9 mouse cellular contexts compared by ENCODE assay signal in genomic region chrX:8075104-8075503, GRCm38 (mm10). TPM values are rescaled to one million over a fixed set of nuclear protein-coding genes. Genes with fewer than 3 reads are reported as not detected.
DNase-seq lines count a peak whose midpoint lies in the region; ATAC-seq and TF ChIP-seq lines count a peak whose summit lies in the region.
"Had no signal": no experiment of that assay in that cellular context is flagged by ENCODE, and none has a peak within 500 bp of the region (broad histone marks: within the 10 kb centered on the region; RNA-seq: fewer than 3 reads in every experiment).

No protein-coding gene starts in this region.

- no peaks in the 10 kb centered on the region for H3K27me3 ChIP-seq in embryonic facial prominence, embryonic 15.5 days
- no peaks in the 10 kb centered on the region for H3K27me3 ChIP-seq in limb, embryonic 10.5 days (ENCODE audit: low read depth, poor library complexity, severe bottlenecking)
- no peaks in the 10 kb centered on the region for H3K27me3 ChIP-seq in neural tube, embryonic 14.5 days (ENCODE audit: control insufficient read depth, insufficient read depth, low read length)

- no peaks in the 10 kb centered on the region for H3K4me1 ChIP-seq in embryonic facial prominence, embryonic 15.5 days
- 0 out of 2 replicates have a peak, but pooled peaks cover 5% of the 10 kb centered on the region for H3K4me1 ChIP-seq in limb, embryonic 10.5 days
- no peaks in the 10 kb centered on the region for H3K4me1 ChIP-seq in neural tube, embryonic 14.5 days (ENCODE audit: control insufficient read depth, insufficient read depth, low read length)

- no peak for TF ChIP-seq CTCF in left cerebral cortex, adult 2 months (IDR thresholded peaks at IDR 0.05)

- H3K36me3 ChIP-seq in embryonic facial prominence, embryonic 15.5 days: peaks cover 6% of the 10 kb centered on the region; the same call in 1 of the 2 replicates
- peaks cover 26% of the 10 kb centered on the region for H3K36me3 ChIP-seq in limb, embryonic 10.5 days
- H3K36me3 ChIP-seq in neural tube, embryonic 14.5 days (ENCODE audit: control insufficient read depth, insufficient read depth, low read length): no peaks in the 10 kb centered on the region

- intact Hi-C loops in left cerebral cortex, adult 2 months (cut with DNase I): no loop called here

- peak overlapping the region; percentile 87 for H3K27ac ChIP-seq in left cerebral cortex, adult 2 months
- H3K27ac ChIP-seq in embryonic facial prominence, embryonic 15.5 days (replicated peaks): 0 out of 2 replicates have a peak overlapping the region, but pooled peaks have one; percentile 5
- H3K27ac ChIP-seq in limb, embryonic 10.5 days: peak overlapping the region; percentile 76
- peak overlapping the region; percentile 81 for H3K27ac ChIP-seq in neural tube, embryonic 14.5 days (ENCODE audit: low read depth, low read length)

- ATAC-seq in embryonic facial prominence, embryonic 15.5 days (ENCODE audit: insufficient number of reproducible peaks, low FRiP score, low TSS enrichment, low read depth): no peak
- ATAC-seq in neural tube, embryonic 14.5 days (ENCODE audit: low read depth): peak; percentile 19

- peak overlapping the region; percentile 48 for H3K4me2 ChIP-seq in embryonic facial prominence, embryonic 15.5 days (replicated peaks)
- H3K4me2 ChIP-seq in neural tube, embryonic 14.5 days (ENCODE audit: low read depth, low read length): peak overlapping the region; percentile 42

- DNase-seq in left cerebral cortex, adult 2 months (ENCODE audit: extremely low spot score in 1 of 2, low spot score in 2 of 2): no peak
- DNase-seq in left cerebral cortex, adult 18-20 months (ENCODE audit: low spot score in 2 of 2): no peak
- DNase-seq in limb, embryonic 10.5 days (ENCODE audit: low spot score): no peak
- DNase-seq in layer of hippocampus, adult 8-10 months (ENCODE audit: low spot score in 2 of 2): no peak
- DNase-seq in adipocyte (ENCODE audit: low spot score): no peak
- no peak for DNase-seq in adrenal gland, postnatal 10 days

- no peaks in the 10 kb centered on the region for H3K9me3 ChIP-seq in embryonic facial prominence, embryonic 15.5 days (replicated peaks)
- H3K9me3 ChIP-seq in limb, embryonic 10.5 days (replicated peaks): no peaks in the 10 kb centered on the region
- no peaks in the 10 kb centered on the region for H3K9me3 ChIP-seq in neural tube, embryonic 14.5 days (ENCODE audit: control insufficient read depth, low read length)

- peak overlapping the region; percentile 48 for H3K4me3 ChIP-seq in left cerebral cortex, adult 2 months
- H3K4me3 ChIP-seq in embryonic facial prominence, embryonic 15.5 days (replicated peaks): peak overlapping the region; percentile 59
- H3K4me3 ChIP-seq in limb, embryonic 10.5 days: peak overlapping the region; percentile 64
- peak overlapping the region; percentile 30 for H3K4me3 ChIP-seq in neural tube, embryonic 14.5 days (ENCODE audit: low read depth, low read length)

- 24% methylated on average over 3 of the region's 3 CpGs for WGBS in embryonic facial prominence, embryonic 15.5 days
- 45% methylated on average over 3 of the region's 3 CpGs for WGBS in limb, embryonic 10.5 days
- 19% methylated on average over 3 of the region's 3 CpGs for WGBS in neural tube, embryonic 14.5 days

- peak overlapping the region; percentile 6; the same call in 1 of the 2 replicates for H3K9ac ChIP-seq in embryonic facial prominence, embryonic 15.5 days
- H3K9ac ChIP-seq in neural tube, embryonic 14.5 days (replicated peaks; ENCODE audit: low read depth, low read length): peak overlapping the region; percentile 37; the same call in 1 of the 2 replicates

RNA-seq across cellular contexts. Expression of gene Suv39h1, which starts 0.5 kb away (rescaled TPM):
- total RNA-seq in left cerebral cortex, adult 2 months (2021): 10 to 100 TPM; 22.5 to 27.1 TPM
- 10 to 100 TPM; 21.1 to 30.2 TPM for total RNA-seq in left cerebral cortex, adult 18-20 months (2021)
- polyA plus RNA-seq in embryonic facial prominence, embryonic 15.5 days (2015; fragmentation: Nextera tagmentation; extraction: Ambion mirVana): 45.5 and 51.5 TPM in 2 replicates
- 106 and 111 TPM in 2 replicates for polyA plus RNA-seq in limb, embryonic 10.5 days (2016; fragmentation: Nextera tagmentation; extraction: Ambion mirVana)
- 37.2 and 38.2 TPM in 2 replicates for polyA plus RNA-seq in neural tube, embryonic 14.5 days (2014; fragmentation: Nextera tagmentation; extraction: Ambion mirVana)
- 10 to 100 TPM; 18.1 to 28.6 (median 23.6) TPM for total RNA-seq in layer of hippocampus, adult 8-10 months (2022)
- 10 to 100 TPM; 14.6 to 18.7 TPM for total RNA-seq in adrenal gland, postnatal 10 days (2021)

RNA-seq across cellular contexts. Expression of gene Was, which starts 15.2 kb away (rescaled TPM):
- 1 to 10 TPM; 1.5 to 1.9 TPM for total RNA-seq in left cerebral cortex, adult 2 months (2021)
- 1 to 10 TPM; 1.3 to 1.5 TPM for total RNA-seq in left cerebral cortex, adult 18-20 months (2021)
- 0.71 and 0.91 TPM in 2 replicates for polyA plus RNA-seq in embryonic facial prominence, embryonic 15.5 days (2015; fragmentation: Nextera tagmentation; extraction: Ambion mirVana)
- 0.14 and 0.18 TPM in 2 replicates for polyA plus RNA-seq in limb, embryonic 10.5 days (2016; fragmentation: Nextera tagmentation; extraction: Ambion mirVana)
- 0.12 and 0.28 TPM in 2 replicates for polyA plus RNA-seq in neural tube, embryonic 14.5 days (2014; fragmentation: Nextera tagmentation; extraction: Ambion mirVana)
- 1 to 10 TPM in 3 of 4 experiments, under 1 TPM in 1; 0.83 to 4.5 (median 2.4) TPM for total RNA-seq in layer of hippocampus, adult 8-10 months (2022)
- total RNA-seq in adrenal gland, postnatal 10 days (2021): 1 to 10 TPM; 3.8 to 4.5 TPM

RNA-seq across cellular contexts. Expression of gene Glod5, which starts 56.8 kb away (rescaled TPM):
- under 1 TPM; 0.75 to 0.94 TPM for total RNA-seq in left cerebral cortex, adult 2 months (2021)
- under 1 TPM in 1 of 2 experiments, not detected in 1; 0.79 TPM for total RNA-seq in left cerebral cortex, adult 18-20 months (2021)
- not detected in 2 replicates for polyA plus RNA-seq in embryonic facial prominence, embryonic 15.5 days (2015; fragmentation: Nextera tagmentation; extraction: Ambion mirVana)
- polyA plus RNA-seq in limb, embryonic 10.5 days (2016; fragmentation: Nextera tagmentation; extraction: Ambion mirVana): not detected in 2 replicates
- 0.43 and 1.2 TPM in 2 replicates for polyA plus RNA-seq in neural tube, embryonic 14.5 days (2014; fragmentation: Nextera tagmentation; extraction: Ambion mirVana)
- not detected for total RNA-seq in layer of hippocampus, adult 8-10 months (2022)
- under 1 TPM in 1 of 2 experiments, not detected in 1; 0.84 TPM for total RNA-seq in adrenal gland, postnatal 10 days (2021)
- polyA plus RNA-seq: activated CD4-positive, CD25-positive, alpha-beta regulatory T cell, adult 4 months had no signal

RNA-seq across cellular contexts. Expression of gene Wdr13, which starts 57.6 kb away (rescaled TPM):
- 100 to 1,000 TPM; 190 to 220 TPM for total RNA-seq in left cerebral cortex, adult 2 months (2021)
- total RNA-seq in left cerebral cortex, adult 18-20 months (2021): 100 to 1,000 TPM; 190 TPM
- polyA plus RNA-seq in embryonic facial prominence, embryonic 15.5 days (2015; fragmentation: Nextera tagmentation; extraction: Ambion mirVana): 28.1 and 30.7 TPM in 2 replicates
- 13.9 and 18.7 TPM in 2 replicates for polyA plus RNA-seq in limb, embryonic 10.5 days (2016; fragmentation: Nextera tagmentation; extraction: Ambion mirVana)
- 63.7 and 66.9 TPM in 2 replicates for polyA plus RNA-seq in neural tube, embryonic 14.5 days (2014; fragmentation: Nextera tagmentation; extraction: Ambion mirVana)
- 100 to 1,000 TPM; 188 to 218 (median 204) TPM for total RNA-seq in layer of hippocampus, adult 8-10 months (2022)
- total RNA-seq in adrenal gland, postnatal 10 days (2021): 10 to 100 TPM; 40.7 to 54.9 TPM

Comparison
In these comparisons a context has a peak if more than half of its experiments do, and no peak if none do; other contexts are left out.
1. H3K27ac ChIP-seq: peak in every context shown above with its lines; median percentile 87 in left cerebral cortex, adult 2 months; 81 in neural tube, embryonic 14.5 days; 76 in limb, embryonic 10.5 days; 5 in embryonic facial prominence, embryonic 15.5 days.